Mouse (Mus musculus) left cerebral cortex, postnatal 14 days (tissue): Measurements from ENCODE around the gene Iqsec1. TPM values are rescaled to one million over a fixed set of nuclear protein-coding genes. Genes with fewer than 3 reads are reported as not detected.

Source experiments
- DNase-seq, 2 experiments: peaks; one replicate each; pipeline ENCODE4 v3.0.0; 2021 to 2022; ENCODE audit warnings: low spot score in 2 of 2, mixed read lengths in 1 of 2
- intact Hi-C: fragments of 180-260 bp; cut with DNase I; formaldehyde crosslinking; loops from one replicate; pipeline ENCODE4 v1.15.1; 2025
- total RNA-seq, 2 experiments: library from RNA; stranded (reverse); gene quantifications; 2 replicates each; pipeline ENCODE4 v1.2.3; 2021

Gene Iqsec1
- total RNA-seq, 2 experiments from 2014 or later: 246 to 274 TPM

GRCm38 (mm10) chr6:90725526-90725925, 263.0 kb downstream of the Iqsec1 start:
- no peak for DNase-seq
- intact Hi-C loops: no loop called here

- no peak for DNase-seq
- intact Hi-C loops: no loop called here
These were observed 265.5 kb downstream of the Iqsec1 start for GRCm38 (mm10) chr6:90722993-90723392.

GRCm38 (mm10) chr6:90720996-90721746, 267.3 kb downstream of the Iqsec1 start:
- intact Hi-C loops: no loop called here
- no peak for DNase-seq

GRCm38 (mm10) chr6:90720201-90720600, 268.3 kb downstream of the Iqsec1 start:
- DNase-seq: no peak
- intact Hi-C loops: no loop called here

- intact Hi-C loops: no loop called here
- DNase-seq: no peak
These were observed 269.1 kb downstream of the Iqsec1 start for GRCm38 (mm10) chr6:90719402-90719801.

GRCm38 (mm10) chr6:90718477-90718876, 270.0 kb downstream of the Iqsec1 start:
- no peak for DNase-seq
- intact Hi-C loops: no loop called here

- intact Hi-C loops: no loop called here
These were observed 270.8 kb downstream of the Iqsec1 start for GRCm38 (mm10) chr6:90717711-90718110.

GRCm38 (mm10) chr6:90716853-90717252, 271.6 kb downstream of the Iqsec1 start:
- intact Hi-C loops: no loop called here
- DNase-seq: no peak

More at GRCm38 (mm10) chr6:90717711-90718110, 270.8 kb downstream of the Iqsec1 start:
- no peak for DNase-seq

- DNase-seq: peak in 1 of 2 experiments; percentile 50
- intact Hi-C loops: no loop called here
These were observed 272.3 kb downstream of the Iqsec1 start for GRCm38 (mm10) chr6:90716066-90716704.

- intact Hi-C loops: no loop called here
- no peak for DNase-seq
These were observed 273.1 kb downstream of the Iqsec1 start for GRCm38 (mm10) chr6:90715245-90715905.

GRCm38 (mm10) chr6:90713650-90714049, 274.8 kb downstream of the Iqsec1 start:
- no peak for DNase-seq
- intact Hi-C loops: no loop called here

GRCm38 (mm10) chr6:90712486-90713480, 275.7 kb downstream of the Iqsec1 start:
- no peak for DNase-seq
- intact Hi-C loops: no loop called here

- intact Hi-C loops: no loop called here
- DNase-seq: no peak
These were observed 276.4 kb downstream of the Iqsec1 start for GRCm38 (mm10) chr6:90712063-90712462.

GRCm38 (mm10) chr6:90711476-90712035, 276.9 kb downstream of the Iqsec1 start:
- intact Hi-C loops: no loop called here
- DNase-seq: no peak

- no peak for DNase-seq
- intact Hi-C loops: no loop called here
These were observed 277.7 kb downstream of the Iqsec1 start for GRCm38 (mm10) chr6:90710778-90711177.

- intact Hi-C loops: no loop called here
- no peak for DNase-seq
These were observed 278.3 kb downstream of the Iqsec1 start for GRCm38 (mm10) chr6:90709929-90710777.

- intact Hi-C loops: no loop called here
These were observed 280.3 kb downstream of the Iqsec1 start for GRCm38 (mm10) chr6:90708061-90708618.

GRCm38 (mm10) chr6:90707143-90707542, 281.3 kb downstream of the Iqsec1 start:
- intact Hi-C loops: no loop called here

More at GRCm38 (mm10) chr6:90708061-90708618, 280.3 kb downstream of the Iqsec1 start:
- DNase-seq: no peak

More at GRCm38 (mm10) chr6:90707143-90707542, 281.3 kb downstream of the Iqsec1 start:
- DNase-seq: no peak
